ENCODE assay signal across 8 mouse cellular contexts in the genomic region with DNA sequence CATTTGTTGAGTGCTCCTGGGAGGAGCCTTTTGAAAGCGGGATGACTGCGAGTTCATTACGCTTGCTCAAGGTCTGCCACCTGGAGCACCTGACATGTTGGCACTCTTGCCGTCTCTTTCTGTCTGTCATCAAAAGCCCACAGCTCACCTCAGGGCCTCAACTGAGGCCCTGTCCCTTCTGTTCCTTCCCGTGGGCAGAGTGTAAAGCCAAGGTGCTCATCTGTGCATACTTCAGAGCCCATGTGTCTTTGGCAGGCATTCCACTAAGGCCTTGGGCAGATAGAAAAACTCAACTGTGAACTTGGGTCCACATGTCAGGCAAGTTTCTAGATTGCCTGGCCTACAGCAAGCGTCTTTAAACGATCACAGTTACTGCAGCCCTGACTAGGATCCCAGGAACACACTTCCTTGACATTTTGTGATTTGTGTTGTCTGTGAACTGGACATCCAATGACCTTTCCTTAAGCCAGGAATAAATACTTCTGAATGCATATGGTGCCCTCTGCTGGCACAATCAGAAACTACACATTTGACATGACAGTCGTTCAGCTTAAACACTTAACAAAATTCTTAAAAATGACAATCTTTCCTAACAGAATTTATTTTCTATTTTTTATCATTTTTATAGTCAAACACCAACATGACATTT.
DNase-seq lines count a peak whose midpoint lies in the region; ATAC-seq and TF ChIP-seq lines count a peak whose summit lies in the region.

No protein-coding gene starts in this region.

- ATAC-seq in embryonic facial prominence, embryonic 14.5 days (ENCODE audit: low read depth) = no peak
- ATAC-seq in hindbrain, embryonic 11.5 days (ENCODE audit: low FRiP score) = peak; percentile 61; the same call in 1 of the 2 replicates
- ATAC-seq in erythroblast, adult 5-6 weeks (replicated peaks; ENCODE audit: low FRiP score, poor library complexity, severe bottlenecking) = no peak

- H3K27me3 ChIP-seq in embryonic facial prominence, embryonic 14.5 days (replicated peaks; ENCODE audit: control insufficient read depth, insufficient read depth, low read length) = no peaks in the 10 kb centered on the region
- no peaks in the 10 kb centered on the region for H3K27me3 ChIP-seq in hindbrain, embryonic 11.5 days (ENCODE audit: control insufficient read depth, insufficient read depth, low read length)

- 54% methylated on average over 8 of the region's 8 CpGs for WGBS in embryonic facial prominence, embryonic 14.5 days
- WGBS in hindbrain, embryonic 11.5 days = 61% methylated on average over 8 of the region's 8 CpGs

- H3K4me2 ChIP-seq in embryonic facial prominence, embryonic 14.5 days (ENCODE audit: low read depth, low read length) = no peak overlapping the region
- no peak overlapping the region for H3K4me2 ChIP-seq in hindbrain, embryonic 11.5 days (replicated peaks; ENCODE audit: low read depth, low read length)

- H3K9ac ChIP-seq in embryonic facial prominence, embryonic 14.5 days (ENCODE audit: low read depth, low read length) = no peak overlapping the region
- H3K9ac ChIP-seq in hindbrain, embryonic 11.5 days (ENCODE audit: low read depth, low read length) = no peak overlapping the region

- peak; percentile 49; the same call in 1 of the 2 replicates for TF ChIP-seq CTCF in brain, embryonic 14.5 days (IDR thresholded peaks at IDR 0.05; ENCODE audit: borderline replicate concordance, extremely low read depth, insufficient read depth, insufficient read length)

- no peak overlapping the region for H3K4me3 ChIP-seq in embryonic facial prominence, embryonic 14.5 days (ENCODE audit: low read depth, low read length)
- no peak overlapping the region for H3K4me3 ChIP-seq in hindbrain, embryonic 11.5 days (ENCODE audit: low read depth, low read length)

- H3K36me3 ChIP-seq in embryonic facial prominence, embryonic 14.5 days (ENCODE audit: control insufficient read depth, insufficient read depth, low read length) = no peaks in the 10 kb centered on the region
- no peaks in the 10 kb centered on the region for H3K36me3 ChIP-seq in hindbrain, embryonic 11.5 days (ENCODE audit: control insufficient read depth, insufficient read depth, low read length)

- no peak overlapping the region for H3K27ac ChIP-seq in embryonic facial prominence, embryonic 14.5 days (replicated peaks; ENCODE audit: low read depth, low read length)
- H3K27ac ChIP-seq in hindbrain, embryonic 11.5 days (ENCODE audit: low read depth, low read length) = no peak overlapping the region

- H3K4me1 ChIP-seq in embryonic facial prominence, embryonic 14.5 days (ENCODE audit: control insufficient read depth, insufficient read depth, low read length) = 0 out of 2 replicates have a peak, but pooled peaks cover 6% of the 10 kb centered on the region
- no peaks in the 10 kb centered on the region for H3K4me1 ChIP-seq in hindbrain, embryonic 11.5 days (replicated peaks; ENCODE audit: control insufficient read depth, insufficient read depth, low read length)

- no peak for TF ChIP-seq POLR2A in brain, embryonic 14.5 days (IDR thresholded peaks at IDR 0.05; ENCODE audit: borderline replicate concordance, extremely low read depth, insufficient read depth, insufficient read length, poor library complexity, severe bottlenecking)

- peak; percentile 48 for DNase-seq in Muller cell, postnatal 12 days (ENCODE audit: inconsistent ontology term)
- DNase-seq in brain, embryonic 14.5 days (ENCODE audit: low read depth) = peak; percentile 91
- peak; percentile 67 for DNase-seq in embryonic facial prominence, embryonic 14.5 days (ENCODE audit: low spot score)
- DNase-seq in hindbrain, embryonic 11.5 days (ENCODE audit: low spot score) = peak; percentile 89
- DNase-seq in layer of hippocampus, postnatal 10 days (ENCODE audit: low spot score in 2 of 2) = peak; percentile 85
- peak; percentile 90 for DNase-seq in lung, postnatal 36 days
- peak; percentile 79 for DNase-seq in right cerebral cortex, adult 18-20 months

- H3K9me3 ChIP-seq in embryonic facial prominence, embryonic 14.5 days (ENCODE audit: control insufficient read depth, low read length) = no peaks in the 10 kb centered on the region
- H3K9me3 ChIP-seq in hindbrain, embryonic 11.5 days (ENCODE audit: control insufficient read depth, low read length) = no peaks in the 10 kb centered on the region
